Mouse (Mus musculus) erythroblast, adult 5-6 weeks (primary cell): ENCODE results near the gene Tmem201. TPM values are rescaled to one million over a fixed set of nuclear protein-coding genes. Genes with fewer than 3 reads are reported as not detected.

ENCODE experiments used
- ATAC-seq: replicated peaks from 2 replicates; pipeline ENCODE4 v1.8.0; 2016; ENCODE audit warnings: moderate number of reproducible peaks, mild to moderate bottlenecking, moderate TSS enrichment, inconsistent platforms; ENCODE audit not compliant: poor library complexity, low FRiP score, severe bottlenecking
- total RNA-seq, 2 experiments: library from RNA; stranded (forward) in 1 of 2; stranded (reverse) in 1 of 2; fragments of 150-400 nt in 1 of 2; fragments of 200-764, 138-1000 nt in 1 of 2; gene quantifications; 2 replicates each; pipeline versions ENCODE4 v1.2.3 to v1.2.4; 2015 to 2017; ENCODE audit warnings: low replicate concordance in 2 of 2

The Tmem201 gene
- total RNA-seq, 2 experiments from 2014 or later: 0.85 to 23.2 TPM

GRCm38 (mm10) chr4:149723855-149724731 lies 13.8 kb downstream of the Tmem201 start:
- 0 out of 2 replicates have a peak, but pooled peaks have one; percentile 36 for ATAC-seq

GRCm38 (mm10) chr4:149723021-149723390 lies 14.8 kb downstream of the Tmem201 start:
- no peak for ATAC-seq

- ATAC-seq: no peak
Observed at GRCm38 (mm10) chr4:149722104-149723020, 15.5 kb downstream of the Tmem201 start.

- no peak for ATAC-seq
Observed at GRCm38 (mm10) chr4:149721163-149721562, 16.7 kb downstream of the Tmem201 start.

GRCm38 (mm10) chr4:149719686-149720085 lies 18.2 kb downstream of the Tmem201 start:
- no peak for ATAC-seq

- no peak for ATAC-seq
Observed at GRCm38 (mm10) chr4:149714542-149714941, 23.3 kb downstream of the Tmem201 start.

GRCm38 (mm10) chr4:149711955-149712354 lies 25.9 kb downstream of the Tmem201 start:
- ATAC-seq: 0 out of 2 replicates have a peak, but pooled peaks have one; percentile 51

- no peak for ATAC-seq
Observed at GRCm38 (mm10) chr4:149711485-149711884, 26.4 kb downstream of the Tmem201 start.

GRCm38 (mm10) chr4:149710510-149710909 lies 27.3 kb downstream of the Tmem201 start:
- ATAC-seq: no peak

- ATAC-seq: no peak
Observed at GRCm38 (mm10) chr4:149705941-149706340, 31.9 kb downstream of the Tmem201 start.

GRCm38 (mm10) chr4:149705298-149705697 lies 32.5 kb downstream of the Tmem201 start:
- no peak for ATAC-seq

GRCm38 (mm10) chr4:149702210-149702979 lies 35.4 kb downstream of the Tmem201 start, which contains the start of gene Pik3cd:
Gene Pik3cd (minus strand): TSS chr4:149702571.
- no peak for ATAC-seq

GRCm38 (mm10) chr4:149701426-149702209 lies 36.2 kb downstream of the Tmem201 start:
- ATAC-seq: 0 out of 2 replicates have a peak, but pooled peaks have one; percentile 47

- ATAC-seq: no peak
Observed at GRCm38 (mm10) chr4:149699953-149700352, 37.9 kb downstream of the Tmem201 start.

- peak; percentile 55; the same call in 1 of the 2 replicates for ATAC-seq
Observed at GRCm38 (mm10) chr4:149698197-149698821, 39.5 kb downstream of the Tmem201 start.

- peak; percentile 28 for ATAC-seq
Observed at GRCm38 (mm10) chr4:149697506-149698196, 40.2 kb downstream of the Tmem201 start.

- ATAC-seq: no peak
Observed at GRCm38 (mm10) chr4:149696189-149696971, 41.5 kb downstream of the Tmem201 start.
